Mouse (Mus musculus): ENCODE measurements at regions not wholly inside any gene's neighbourhood (a gene's known extent, or its start where the extent isn't known, plus 50 kb on each side); places are given as distances from the start of the nearest gene placed in this dataset.

GRCm38 (mm10) chr1:42018966-42019365 lies 676.6 kb upstream of the Pou3f3 start:
- H3K27ac ChIP-seq: no peak overlapping the region
- H3K27me3 ChIP-seq: no peaks in the 10 kb centered on the region
- no peaks in the 10 kb centered on the region for H3K9me3 ChIP-seq (replicated peaks)
- no peaks in the 10 kb centered on the region for H3K36me3 ChIP-seq
- no peaks in the 10 kb centered on the region for H3K4me1 ChIP-seq (replicated peaks)
- H3K4me3 ChIP-seq (replicated peaks): no peak overlapping the region
- no peak for ATAC-seq (ENCODE audit: low read depth)
- no peak for DNase-seq
- H3K4me2 ChIP-seq: no peak overlapping the region
- 49% methylated on average over 2 of the region's 2 CpGs for WGBS (ENCODE audit: insufficient replicate concordance)
- no peak overlapping the region for H3K9ac ChIP-seq

GRCm38 (mm10) chr1:42025781-42026180 lies 669.8 kb upstream of the Pou3f3 start:
- Histone ChIP-seq H3K9ac (no peak overlapping the region), H3K4me1 (replicated peaks) (no peaks in the 10 kb centered on the region), H3K27me3 (no peaks in the 10 kb centered on the region), H3K27ac (no peak overlapping the region), H3K4me3 (replicated peaks) (no peak overlapping the region), H3K36me3 (no peaks in the 10 kb centered on the region), H3K4me2 (no peak overlapping the region), H3K9me3 (replicated peaks) (no peaks in the 10 kb centered on the region)
- ATAC-seq (ENCODE audit: low read depth) (no peak), DNase-seq (no peak)
- 56% methylated on average over 6 of the region's 6 CpGs for WGBS (ENCODE audit: insufficient replicate concordance)

GRCm38 (mm10) chr1:42026423-42026822 lies 669.1 kb upstream of the Pou3f3 start:
- Histone ChIP-seq H3K4me2 (no peak overlapping the region), H3K4me1 (replicated peaks) (no peaks in the 10 kb centered on the region), H3K4me3 (replicated peaks) (no peak overlapping the region), H3K27ac (no peak overlapping the region), H3K9me3 (replicated peaks) (no peaks in the 10 kb centered on the region), H3K9ac (no peak overlapping the region), H3K36me3 (no peaks in the 10 kb centered on the region), H3K27me3 (no peaks in the 10 kb centered on the region)
- no peak for DNase-seq
- WGBS (ENCODE audit: insufficient replicate concordance): 54% methylated on average over 5 of the region's 5 CpGs
- no peak for ATAC-seq (ENCODE audit: low read depth)

- no peaks in the 10 kb centered on the region for H3K9me3 ChIP-seq (replicated peaks)
- H3K4me2 ChIP-seq: no peak overlapping the region
- no peaks in the 10 kb centered on the region for H3K36me3 ChIP-seq
- ATAC-seq (ENCODE audit: low read depth) (no peak), DNase-seq (no peak)
- no peak overlapping the region for H3K4me3 ChIP-seq (replicated peaks)
- H3K4me1 ChIP-seq (replicated peaks): no peaks in the 10 kb centered on the region
- H3K27me3 ChIP-seq: no peaks in the 10 kb centered on the region
- H3K27ac ChIP-seq: no peak overlapping the region
- H3K9ac ChIP-seq: no peak overlapping the region
- WGBS (ENCODE audit: insufficient replicate concordance): 50% methylated on average over 2 of the region's 2 CpGs
These were observed 661.8 kb upstream of the Pou3f3 start for GRCm38 (mm10) chr1:42033786-42034185.

GRCm38 (mm10) chr1:42035371-42035770 lies 660.2 kb upstream of the Pou3f3 start:
- DNase-seq (no peak), ATAC-seq (ENCODE audit: low read depth) (no peak)
- no peak overlapping the region for H3K4me3 ChIP-seq (replicated peaks)
- 59% methylated on average over 4 of the region's 4 CpGs for WGBS (ENCODE audit: insufficient replicate concordance)
- H3K9ac ChIP-seq: no peak overlapping the region
- no peaks in the 10 kb centered on the region for H3K9me3 ChIP-seq (replicated peaks)
- no peaks in the 10 kb centered on the region for H3K27me3 ChIP-seq
- H3K36me3 ChIP-seq: no peaks in the 10 kb centered on the region
- H3K4me1 ChIP-seq (replicated peaks): no peaks in the 10 kb centered on the region
- no peak overlapping the region for H3K27ac ChIP-seq
- H3K4me2 ChIP-seq: no peak overlapping the region

GRCm38 (mm10) chr1:42041544-42041943 lies 654.0 kb upstream of the Pou3f3 start:
- H3K4me1 ChIP-seq (replicated peaks): no peaks in the 10 kb centered on the region
- WGBS (ENCODE audit: insufficient replicate concordance): 45% methylated on average over 2 of the region's 2 CpGs
- H3K4me2 ChIP-seq: no peak overlapping the region
- H3K9ac ChIP-seq: no peak overlapping the region
- no peak overlapping the region for H3K4me3 ChIP-seq (replicated peaks)
- no peak overlapping the region for H3K27ac ChIP-seq
- no peak for DNase-seq
- no peak for ATAC-seq (ENCODE audit: low read depth)
- no peaks in the 10 kb centered on the region for H3K27me3 ChIP-seq
- H3K9me3 ChIP-seq (replicated peaks): no peaks in the 10 kb centered on the region
- no peaks in the 10 kb centered on the region for H3K36me3 ChIP-seq

GRCm38 (mm10) chr1:42058494-42058893 lies 637.1 kb upstream of the Pou3f3 start:
- H3K4me3 ChIP-seq (replicated peaks): no peak overlapping the region
- no peaks in the 10 kb centered on the region for H3K9me3 ChIP-seq (replicated peaks)
- H3K27me3 ChIP-seq: no peaks in the 10 kb centered on the region
- H3K4me2 ChIP-seq: no peak overlapping the region
- H3K27ac ChIP-seq: no peak overlapping the region
- DNase-seq: no peak
- H3K4me1 ChIP-seq (replicated peaks): no peaks in the 10 kb centered on the region
- H3K9ac ChIP-seq: no peak overlapping the region
- no peak for ATAC-seq (ENCODE audit: low read depth)
- no peaks in the 10 kb centered on the region for H3K36me3 ChIP-seq

GRCm38 (mm10) chr1:42070064-42070463 lies 625.5 kb upstream of the Pou3f3 start:
- no peak for ATAC-seq (ENCODE audit: low read depth)
- H3K27me3 ChIP-seq: no peaks in the 10 kb centered on the region
- H3K4me3 ChIP-seq (replicated peaks): no peak overlapping the region
- DNase-seq: no peak
- no peaks in the 10 kb centered on the region for H3K9me3 ChIP-seq (replicated peaks)
- no peak overlapping the region for H3K4me2 ChIP-seq
- WGBS (ENCODE audit: insufficient replicate concordance): 45% methylated on average over 5 of the region's 5 CpGs
- H3K4me1 ChIP-seq (replicated peaks): no peaks in the 10 kb centered on the region
- H3K36me3 ChIP-seq: no peaks in the 10 kb centered on the region
- no peak overlapping the region for H3K9ac ChIP-seq
- no peak overlapping the region for H3K27ac ChIP-seq

- H3K27ac ChIP-seq: no peak overlapping the region
- no peak overlapping the region for H3K9ac ChIP-seq
- ATAC-seq (ENCODE audit: low read depth) (no peak), DNase-seq (no peak)
- H3K27me3 ChIP-seq: no peaks in the 10 kb centered on the region
- H3K9me3 ChIP-seq (replicated peaks): no peaks in the 10 kb centered on the region
- no peaks in the 10 kb centered on the region for H3K4me1 ChIP-seq (replicated peaks)
- H3K4me3 ChIP-seq (replicated peaks): no peak overlapping the region
- 40% methylated on average over 2 of the region's 2 CpGs for WGBS (ENCODE audit: insufficient replicate concordance)
- no peak overlapping the region for H3K4me2 ChIP-seq
- H3K36me3 ChIP-seq: no peaks in the 10 kb centered on the region
These were observed 599.5 kb upstream of the Pou3f3 start for GRCm38 (mm10) chr1:42096026-42096425.

- no peak overlapping the region for H3K4me3 ChIP-seq (replicated peaks)
- H3K4me2 ChIP-seq: no peak overlapping the region
- no peak for DNase-seq
- no peak overlapping the region for H3K9ac ChIP-seq
- H3K27ac ChIP-seq: no peak overlapping the region
- ATAC-seq (ENCODE audit: low read depth): no peak
- WGBS (ENCODE audit: insufficient replicate concordance): 63% methylated on average over 2 of the region's 2 CpGs
- H3K4me1 ChIP-seq (replicated peaks): no peaks in the 10 kb centered on the region
- no peaks in the 10 kb centered on the region for H3K36me3 ChIP-seq
- no peaks in the 10 kb centered on the region for H3K27me3 ChIP-seq
- no peaks in the 10 kb centered on the region for H3K9me3 ChIP-seq (replicated peaks)
These were observed 597.0 kb upstream of the Pou3f3 start for GRCm38 (mm10) chr1:42098580-42098979.

- 44% methylated on average over 5 of the region's 5 CpGs for WGBS (ENCODE audit: insufficient replicate concordance)
- Histone ChIP-seq H3K36me3 (no peaks in the 10 kb centered on the region), H3K9me3 (replicated peaks) (no peaks in the 10 kb centered on the region), H3K4me1 (replicated peaks) (no peaks in the 10 kb centered on the region), H3K27me3 (no peaks in the 10 kb centered on the region), H3K9ac (no peak overlapping the region), H3K4me3 (replicated peaks) (no peak overlapping the region), H3K27ac (no peak overlapping the region), H3K4me2 (no peak overlapping the region)
- DNase-seq: no peak
- no peak for ATAC-seq (ENCODE audit: low read depth)
These were observed 588.0 kb upstream of the Pou3f3 start for GRCm38 (mm10) chr1:42107521-42107920.

- H3K4me1 ChIP-seq (replicated peaks): no peaks in the 10 kb centered on the region
- no peak for DNase-seq
- no peaks in the 10 kb centered on the region for H3K36me3 ChIP-seq
- no peaks in the 10 kb centered on the region for H3K9me3 ChIP-seq (replicated peaks)
- H3K27me3 ChIP-seq: no peaks in the 10 kb centered on the region
- H3K27ac ChIP-seq: no peak overlapping the region
- no peak for ATAC-seq (ENCODE audit: low read depth)
- no peak overlapping the region for H3K9ac ChIP-seq
- 62% methylated on average over 1 of the region's 1 CpGs for WGBS (ENCODE audit: insufficient replicate concordance)
- H3K4me2 ChIP-seq: no peak overlapping the region
- H3K4me3 ChIP-seq (replicated peaks): no peak overlapping the region
These were observed 587.6 kb upstream of the Pou3f3 start for GRCm38 (mm10) chr1:42107925-42108324.

All from liver, embryonic 13.5 days (tissue).